Mouse (Mus musculus): Measurements from ENCODE around the gene Rmnd5a.

The Rmnd5a gene

DNA sequence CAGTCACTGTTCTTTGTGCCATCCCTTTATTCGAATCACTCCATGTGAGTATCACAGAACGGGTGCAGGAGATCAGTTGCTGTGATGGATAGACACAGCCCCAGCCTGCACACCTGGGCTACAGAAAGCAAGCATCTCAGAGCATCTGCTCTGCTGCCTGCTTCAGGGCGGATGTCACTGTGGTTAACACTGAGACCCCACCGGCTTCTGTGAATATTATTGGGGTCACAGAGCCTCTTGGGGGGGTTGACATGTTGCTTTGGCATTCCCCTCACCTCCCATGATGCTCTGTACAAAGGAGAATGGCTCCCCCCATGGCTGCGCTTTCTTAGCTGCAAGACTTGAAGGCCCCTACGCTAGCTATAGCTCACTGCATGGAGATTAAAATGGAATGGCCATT is 71.0 kb downstream of the Rmnd5a start:
- peak; percentile 88 to 95 for DNase-seq

DNA sequence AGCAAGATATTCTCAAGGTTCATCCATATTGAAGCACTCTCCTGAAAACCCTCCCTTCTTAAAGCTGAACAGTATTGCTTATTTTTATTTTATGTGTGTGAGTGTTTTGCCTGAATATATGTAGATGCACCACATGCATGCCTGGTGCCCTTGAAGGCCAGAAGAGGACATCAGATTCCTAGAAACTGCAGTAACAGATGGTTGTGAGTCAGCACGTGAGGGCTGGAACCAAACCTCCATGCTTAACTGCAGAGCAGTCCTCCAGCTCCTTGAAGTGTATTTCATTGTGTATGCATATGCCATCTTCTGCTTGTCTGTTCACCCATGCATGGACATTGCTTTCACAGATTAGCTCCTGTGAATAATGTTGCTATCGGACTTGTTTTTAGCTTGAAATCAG is 76.4 kb downstream of the Rmnd5a start:
- no peak for DNase-seq

DNA sequence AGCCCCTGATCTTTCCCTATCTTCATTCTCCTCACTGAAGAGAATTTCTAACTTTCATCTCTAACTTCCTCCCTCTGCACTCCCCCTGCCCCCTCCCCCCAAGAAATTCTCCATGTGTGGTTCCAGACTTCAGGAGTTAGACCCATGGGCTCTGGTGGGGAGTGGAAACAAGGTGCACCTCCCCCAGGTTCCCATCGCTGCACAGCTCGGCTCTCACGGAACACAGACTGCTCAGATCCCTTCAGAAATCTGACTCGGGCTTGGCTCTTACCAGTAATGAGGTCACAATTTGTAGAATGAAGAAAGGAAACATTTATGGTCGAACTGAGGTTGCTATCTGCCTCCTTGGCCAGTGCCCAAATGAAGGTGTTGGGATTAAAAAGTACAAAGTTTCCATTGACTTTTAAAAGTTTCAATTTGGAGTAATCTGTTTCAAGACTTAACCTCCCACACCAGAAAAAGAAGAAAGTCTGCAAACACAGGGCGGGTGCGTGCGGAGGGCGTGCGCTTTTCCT is 79.2 kb downstream of the Rmnd5a start:
- no peak for DNase-seq

GRCm38 (mm10) chr6:71360751-71361150 is 79.7 kb downstream of the Rmnd5a start:
- peak in 1 of 2 experiments; percentile 79 for DNase-seq

DNA sequence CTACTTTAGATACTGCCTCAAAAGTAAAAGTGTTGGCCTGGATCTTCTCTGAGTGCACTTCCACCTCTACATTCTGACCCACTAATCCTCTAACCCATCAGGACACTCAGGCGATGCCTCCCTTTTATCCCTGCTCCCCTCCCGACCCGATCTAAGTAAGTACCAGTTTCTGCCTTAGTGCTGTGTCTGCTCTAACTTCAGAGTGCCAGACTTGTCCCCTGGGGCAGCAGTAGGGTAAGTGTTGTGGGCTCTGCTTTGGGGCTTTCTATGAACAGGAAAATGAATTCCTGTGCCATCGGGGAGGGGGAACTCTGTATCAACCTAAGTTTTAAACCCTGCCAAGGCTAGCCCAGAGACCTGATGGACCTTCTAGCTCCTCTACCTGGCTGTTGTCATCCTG is 80.2 kb downstream of the Rmnd5a start:
- no peak for DNase-seq

DNA sequence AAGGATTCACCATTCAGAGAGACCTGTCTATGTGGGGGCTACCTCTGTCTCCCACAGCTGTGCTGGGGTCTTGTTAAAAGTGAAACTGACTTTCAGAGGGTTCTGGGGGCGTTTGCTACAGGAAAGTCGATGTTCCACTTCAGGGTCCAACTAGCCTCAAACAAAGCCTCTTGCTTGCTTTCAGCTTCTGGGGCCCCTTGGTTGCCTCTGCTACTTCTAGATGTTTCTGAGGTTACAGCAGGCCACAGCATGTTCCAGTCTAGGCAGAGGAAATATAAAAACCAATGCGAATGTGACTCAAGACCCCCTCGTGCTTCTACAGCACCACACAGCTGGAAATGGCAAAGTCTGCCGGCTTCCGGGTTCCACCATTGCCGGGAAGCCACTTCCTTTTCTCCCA is 82.9 kb downstream of the Rmnd5a start:
- DNase-seq = peak in 1 of 2 experiments; percentile 72

- peak; percentile 78 to 90 for DNase-seq
Observed at GRCm38 (mm10) chr6:71353722-71354121, 86.7 kb downstream of the Rmnd5a start.

- DNase-seq = peak in 1 of 2 experiments; percentile 56
Observed at GRCm38 (mm10) chr6:71352866-71353427, 87.5 kb downstream of the Rmnd5a start.

- no peak for DNase-seq
Observed at GRCm38 (mm10) chr6:71352201-71352600, 88.2 kb downstream of the Rmnd5a start.

GRCm38 (mm10) chr6:71351201-71351600 is 89.2 kb downstream of the Rmnd5a start:
- peak in 1 of 2 experiments; percentile 71 for DNase-seq

- DNase-seq = no peak
Observed at GRCm38 (mm10) chr6:71348006-71348405, 92.4 kb downstream of the Rmnd5a start.

- peak; percentile 83 to 93 for DNase-seq
Observed at GRCm38 (mm10) chr6:71341179-71341578, 99.3 kb downstream of the Rmnd5a start.

GRCm38 (mm10) chr6:71339351-71339750 is 101.1 kb downstream of the Rmnd5a start:
- DNase-seq = peak in 1 of 2 experiments; percentile 74

- DNase-seq = peak in 1 of 2 experiments; percentile 38
Observed at GRCm38 (mm10) chr6:71338941-71339340, 101.5 kb downstream of the Rmnd5a start.

Data from thymus, adult 18-20 months (tissue).